Mouse (Mus musculus) adrenal gland, adult 8-10 months (tissue): Measurements from ENCODE around the gene Defb23. TPM values are rescaled to one million over a fixed set of nuclear protein-coding genes. Genes with fewer than 3 reads are reported as not detected.
"Not testable (repeated sequence)": the region's sequence is repeated elsewhere in the genome, so short reads cannot be mapped to it uniquely, and the experiment has no call there.

ENCODE experiments used
- DNase-seq: peaks from one replicate; pipeline ENCODE4 v3.0.0; 2022
- total RNA-seq, 4 experiments: library from RNA; stranded (reverse); gene quantifications; 2 replicates each; pipeline ENCODE4 v1.2.4; 2022

Defb23 gene
- total RNA-seq, 4 experiments from 2014 or later = not detected

GRCm38 (mm10) chr2:152436983-152437860 is 27.2 kb downstream of the Defb23 start:
- peak; percentile 80 for DNase-seq

GRCm38 (mm10) chr2:152436405-152436901 is 28.0 kb downstream of the Defb23 start:
- DNase-seq = no peak

- DNase-seq = not testable (repeated sequence)
Observed at GRCm38 (mm10) chr2:152428481-152428880, 35.9 kb downstream of the Defb23 start.

DNA sequence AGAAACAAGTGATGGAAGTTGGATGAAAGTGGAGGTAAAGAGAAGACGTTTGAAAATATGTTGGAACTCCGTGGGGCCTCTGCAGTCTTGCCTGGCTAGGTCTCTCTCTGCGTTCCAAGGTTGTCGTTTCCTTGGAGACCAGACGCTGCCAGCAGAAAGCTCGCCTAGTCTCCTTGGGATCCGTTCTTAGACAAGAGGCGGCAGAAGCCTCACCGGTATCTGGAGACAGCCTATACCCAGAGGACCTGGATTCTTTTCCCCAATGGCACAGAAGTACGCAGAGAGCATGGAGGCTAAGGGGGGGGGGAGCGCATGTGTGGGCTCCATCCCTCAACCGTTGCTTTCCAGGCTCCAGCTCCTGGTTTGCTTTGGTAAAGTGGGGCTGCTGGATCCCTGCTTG is 36.9 kb downstream of the Defb23 start:
- DNase-seq = no peak

DNA sequence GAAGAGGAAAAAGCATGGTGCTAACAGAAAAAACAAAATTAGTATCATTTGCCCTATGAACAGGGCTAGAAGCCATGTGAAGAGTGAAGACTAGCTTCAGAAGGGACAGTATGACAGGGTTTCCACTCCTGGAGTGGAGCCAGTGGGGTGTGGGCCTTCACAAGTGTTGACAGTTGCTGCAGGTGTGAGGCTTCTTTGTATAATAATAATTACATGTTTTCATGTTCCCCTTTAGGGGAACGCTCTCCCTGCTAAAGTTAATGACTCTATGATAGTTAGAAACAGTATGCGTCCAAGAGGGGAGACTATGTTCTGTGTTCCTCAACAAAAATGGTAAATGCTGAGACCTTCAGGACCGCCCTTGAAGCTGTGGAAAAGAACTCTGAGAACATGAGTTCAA is 48.6 kb downstream of the Defb23 start:
- DNase-seq = no peak

GRCm38 (mm10) chr2:152415287-152415686 is 49.1 kb downstream of the Defb23 start, which contains the start of gene 6820408C15Rik:
TSS of gene 6820408C15Rik (plus strand) at chr2:152415587.
- DNase-seq = no peak

GRCm38 (mm10) chr2:152414591-152415165 is 49.7 kb downstream of the Defb23 start, which contains the start of gene Zcchc3:
TSS of gene Zcchc3 (minus strand) at chr2:152415027.
- DNase-seq = peak; percentile 83

- DNase-seq = no peak
Observed at GRCm38 (mm10) chr2:152413765-152414584, 50.4 kb downstream of the Defb23 start.

DNA sequence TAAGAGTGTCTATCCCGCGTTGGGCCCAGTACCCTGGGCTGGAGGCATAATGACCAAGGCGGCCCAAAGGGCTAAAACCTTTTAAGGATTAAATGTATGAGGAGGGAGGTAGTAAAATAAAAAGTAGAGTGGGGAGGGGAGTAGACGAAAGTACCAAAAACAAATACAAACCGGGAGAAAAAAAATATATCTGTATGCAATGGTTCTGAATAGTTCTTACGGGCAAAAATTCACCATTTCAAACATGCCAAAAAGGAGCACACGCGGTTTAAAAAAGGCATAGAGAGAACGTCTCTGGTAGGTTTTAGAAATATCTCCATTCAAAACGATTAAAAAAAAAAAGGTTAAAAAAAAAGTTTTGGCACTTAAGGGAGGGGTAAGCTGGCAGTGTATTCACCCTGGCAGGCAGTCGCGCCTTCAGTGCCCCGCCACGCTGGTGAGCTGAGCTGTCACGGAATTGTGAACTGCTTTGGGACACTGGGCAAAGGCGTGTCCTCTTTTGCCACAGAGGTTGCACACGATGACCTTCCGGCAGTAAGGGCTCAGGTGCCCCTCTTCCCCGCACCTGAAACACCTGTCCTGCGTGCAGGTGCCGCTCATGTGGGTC is 51.2 kb downstream of the Defb23 start:
- DNase-seq = no peak

DNA sequence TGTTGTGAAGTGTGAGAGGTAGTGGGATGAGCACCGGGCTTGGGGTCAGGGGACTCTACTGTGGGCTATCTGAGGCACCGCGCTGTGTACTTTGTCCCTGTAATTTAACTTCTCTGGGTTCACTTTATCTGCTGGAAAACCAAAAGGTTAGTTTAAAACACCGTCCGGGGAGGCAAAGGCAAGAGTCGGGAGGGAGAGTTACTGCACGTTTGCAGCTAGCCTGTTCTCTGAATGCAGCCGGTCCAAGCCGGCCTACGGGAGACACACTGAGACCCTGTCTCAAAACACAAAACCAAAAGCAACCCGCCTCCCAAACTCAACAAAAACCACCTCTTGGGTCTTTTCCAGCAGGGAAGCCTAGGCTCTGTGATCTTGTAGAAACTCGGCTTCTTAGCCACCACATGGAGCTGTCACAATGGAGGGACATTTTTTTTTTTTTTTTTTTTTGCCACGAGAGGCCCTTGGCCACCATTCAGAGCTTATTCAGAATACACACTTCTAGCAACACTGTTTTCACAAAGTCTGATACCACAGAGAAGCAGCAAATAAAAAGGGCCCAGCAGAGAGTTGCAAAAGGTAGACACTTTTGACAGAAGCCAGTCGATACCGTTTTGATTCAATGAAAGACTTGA is 51.8 kb downstream of the Defb23 start:
- DNase-seq = no peak

GRCm38 (mm10) chr2:152411471-152411870 is 52.9 kb downstream of the Defb23 start:
- DNase-seq = no peak

- no peak for DNase-seq
Observed at GRCm38 (mm10) chr2:152410971-152411371, 53.4 kb downstream of the Defb23 start.

DNA sequence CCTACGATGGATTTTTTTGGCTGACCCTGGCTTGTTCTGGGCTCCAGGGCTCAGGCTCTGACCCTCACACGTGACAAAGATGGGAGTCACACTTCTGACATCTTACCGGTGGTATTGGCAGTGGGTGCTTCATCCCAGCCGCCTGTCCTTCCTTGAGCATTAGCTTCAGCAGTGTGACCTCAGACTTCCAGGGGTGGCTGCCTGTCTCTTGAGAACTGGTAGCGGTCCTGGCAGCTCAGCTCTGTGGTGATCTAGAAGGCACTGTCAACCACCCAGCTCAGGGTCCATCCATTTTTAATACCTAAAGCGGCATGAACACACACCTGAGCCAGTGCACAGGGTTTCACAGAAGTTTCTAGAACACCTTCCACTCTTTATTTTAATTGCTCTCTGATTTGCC is 54.6 kb downstream of the Defb23 start:
- DNase-seq = no peak

Other genes starting within 250 kb of the Defb23 start
- 100 to 1,000 TPM in 3 of 4 experiments, 10 to 100 TPM in 1; 91.6 to 116 (median 107) TPM for gene Csnk2a1, start 237.8 kb downstream of the Defb23 start, total RNA-seq
- gene Tbc1d20, start 170.8 kb downstream of the Defb23 start, total RNA-seq = 100 to 1,000 TPM; 143 to 157 (median 143) TPM
- 100 to 1,000 TPM; 120 to 169 (median 145) TPM for gene Rbck1, start 132.0 kb downstream of the Defb23 start, total RNA-seq
- gene Trib3, start 120.6 kb downstream of the Defb23 start, total RNA-seq = 10 to 100 TPM in 2 of 4 experiments, 1 to 10 TPM in 2; 2.8 to 11.3 (median 6.9) TPM
- gene Nrsn2, start 88.0 kb downstream of the Defb23 start, total RNA-seq = 10 to 100 TPM in 1 of 4 experiments, 1 to 10 TPM in 3; 5.3 to 11.3 (median 8.1) TPM
- 10 to 100 TPM in 3 of 4 experiments, 1 to 10 TPM in 1; 9.9 to 16.8 (median 12.6) TPM for gene Sox12, start 66.6 kb downstream of the Defb23 start, total RNA-seq
- 10 to 100 TPM in 1 of 4 experiments, 1 to 10 TPM in 3; 7.9 to 11.2 (median 9.2) TPM for gene Zcchc3, start 49.6 kb downstream of the Defb23 start, total RNA-seq
- gene 6820408C15Rik, start 49.0 kb downstream of the Defb23 start, total RNA-seq = under 1 TPM; 0.32 to 0.51 (median 0.42) TPM
- gene Defb20, start 12.4 kb upstream of the Defb23 start, total RNA-seq = not detected
- not detected for gene Defb22, start 25.5 kb upstream of the Defb23 start, total RNA-seq
- gene Defb26, start 47.1 kb upstream of the Defb23 start, total RNA-seq = not detected
- gene Defb28, start 53.6 kb upstream of the Defb23 start, total RNA-seq = not detected
- gene Defb29, start 75.5 kb upstream of the Defb23 start, total RNA-seq = not detected
- gene Gm17416, start 104.7 kb upstream of the Defb23 start, total RNA-seq = not detected
- not detected for gene Defb21, start 108.1 kb upstream of the Defb23 start, total RNA-seq
- gene Defb19, start 115.7 kb upstream of the Defb23 start, total RNA-seq = not detected
- gene Defb45, start 134.8 kb upstream of the Defb23 start, total RNA-seq = not detected
- 1 to 10 TPM in 1 of 4 experiments, under 1 TPM in 1, not detected in 2; 0.86 to 1.5 TPM for gene Defb36, start 139.7 kb upstream of the Defb23 start, total RNA-seq
- 1 to 10 TPM in 2 of 4 experiments, not detected in 2; 1.9 to 2.2 TPM for gene Defb25, start 158.4 kb upstream of the Defb23 start, total RNA-seq
- 10 to 100 TPM in 3 of 4 experiments, 1 to 10 TPM in 1; 9.0 to 20.8 (median 14.6) TPM for gene Rem1, start 162.3 kb upstream of the Defb23 start, total RNA-seq
- gene H13, start 204.8 kb upstream of the Defb23 start, total RNA-seq = 100 to 1,000 TPM; 162 to 222 (median 201) TPM
- gene Mcts2, start 222.4 kb upstream of the Defb23 start, total RNA-seq = 10 to 100 TPM; 28.1 to 32.3 (median 29.7) TPM